Mouse (Mus musculus): ENCODE results near the gene 4930432M17Rik.

Gene 4930432M17Rik

GRCm38 (mm10) chr3:121678935-121679334 lies 8.4 kb downstream of the 4930432M17Rik start:
- no peak for DNase-seq

GRCm38 (mm10) chr3:121679443-121679842 lies 8.9 kb downstream of the 4930432M17Rik start:
- no peak for DNase-seq

- no peak for DNase-seq
These were observed 9.6 kb downstream of the 4930432M17Rik start for GRCm38 (mm10) chr3:121680187-121680586.

GRCm38 (mm10) chr3:121682439-121683411 lies 12.2 kb downstream of the 4930432M17Rik start:
- DNase-seq = no peak

GRCm38 (mm10) chr3:121684552-121684951 lies 14.0 kb downstream of the 4930432M17Rik start:
- DNase-seq = no peak

- no peak for DNase-seq
These were observed 14.4 kb downstream of the 4930432M17Rik start for GRCm38 (mm10) chr3:121684963-121685362.

- no peak for DNase-seq
These were observed 15.4 kb downstream of the 4930432M17Rik start for GRCm38 (mm10) chr3:121685985-121686384.

- DNase-seq = no peak
These were observed 15.9 kb downstream of the 4930432M17Rik start for GRCm38 (mm10) chr3:121686408-121686911.

- DNase-seq = no peak
These were observed 17.2 kb downstream of the 4930432M17Rik start for GRCm38 (mm10) chr3:121687741-121688140.

- DNase-seq = no peak
These were observed 18.5 kb downstream of the 4930432M17Rik start for GRCm38 (mm10) chr3:121689029-121689428.

GRCm38 (mm10) chr3:121689697-121690096 lies 19.1 kb downstream of the 4930432M17Rik start:
- DNase-seq = no peak

- no peak for DNase-seq
These were observed 22.6 kb downstream of the 4930432M17Rik start for GRCm38 (mm10) chr3:121693001-121693730.

GRCm38 (mm10) chr3:121693746-121694145 lies 23.2 kb downstream of the 4930432M17Rik start:
- DNase-seq = no peak

- DNase-seq = no peak
These were observed 26.6 kb downstream of the 4930432M17Rik start for GRCm38 (mm10) chr3:121697169-121697568.

- no peak for DNase-seq
These were observed 28.8 kb downstream of the 4930432M17Rik start for GRCm38 (mm10) chr3:121699401-121699800.

- DNase-seq = no peak
These were observed 29.3 kb downstream of the 4930432M17Rik start for GRCm38 (mm10) chr3:121699849-121700248.

GRCm38 (mm10) chr3:121700364-121700952 lies 29.9 kb downstream of the 4930432M17Rik start:
- DNase-seq = no peak

- no peak for DNase-seq
These were observed 32.8 kb downstream of the 4930432M17Rik start for GRCm38 (mm10) chr3:121703155-121703879.

- DNase-seq = no peak
These were observed 33.3 kb downstream of the 4930432M17Rik start for GRCm38 (mm10) chr3:121703880-121704243.

GRCm38 (mm10) chr3:121706087-121706486 lies 35.5 kb downstream of the 4930432M17Rik start:
- no peak for DNase-seq

- no peak for DNase-seq
These were observed 36.5 kb downstream of the 4930432M17Rik start for GRCm38 (mm10) chr3:121707106-121707505.

GRCm38 (mm10) chr3:121710894-121711531 lies 40.5 kb downstream of the 4930432M17Rik start:
- DNase-seq = no peak

Data from spleen, adult 18-20 months (tissue).